Mouse (Mus musculus): ENCODE measurements around the gene Dram1. TPM values are rescaled to one million over a fixed set of nuclear protein-coding genes. Genes with fewer than 3 reads are reported as not detected.

Dram1 gene
- polyA plus RNA-seq (2012; rRNA removed): 2.9 and 3.1 TPM in 2 replicates

DNA sequence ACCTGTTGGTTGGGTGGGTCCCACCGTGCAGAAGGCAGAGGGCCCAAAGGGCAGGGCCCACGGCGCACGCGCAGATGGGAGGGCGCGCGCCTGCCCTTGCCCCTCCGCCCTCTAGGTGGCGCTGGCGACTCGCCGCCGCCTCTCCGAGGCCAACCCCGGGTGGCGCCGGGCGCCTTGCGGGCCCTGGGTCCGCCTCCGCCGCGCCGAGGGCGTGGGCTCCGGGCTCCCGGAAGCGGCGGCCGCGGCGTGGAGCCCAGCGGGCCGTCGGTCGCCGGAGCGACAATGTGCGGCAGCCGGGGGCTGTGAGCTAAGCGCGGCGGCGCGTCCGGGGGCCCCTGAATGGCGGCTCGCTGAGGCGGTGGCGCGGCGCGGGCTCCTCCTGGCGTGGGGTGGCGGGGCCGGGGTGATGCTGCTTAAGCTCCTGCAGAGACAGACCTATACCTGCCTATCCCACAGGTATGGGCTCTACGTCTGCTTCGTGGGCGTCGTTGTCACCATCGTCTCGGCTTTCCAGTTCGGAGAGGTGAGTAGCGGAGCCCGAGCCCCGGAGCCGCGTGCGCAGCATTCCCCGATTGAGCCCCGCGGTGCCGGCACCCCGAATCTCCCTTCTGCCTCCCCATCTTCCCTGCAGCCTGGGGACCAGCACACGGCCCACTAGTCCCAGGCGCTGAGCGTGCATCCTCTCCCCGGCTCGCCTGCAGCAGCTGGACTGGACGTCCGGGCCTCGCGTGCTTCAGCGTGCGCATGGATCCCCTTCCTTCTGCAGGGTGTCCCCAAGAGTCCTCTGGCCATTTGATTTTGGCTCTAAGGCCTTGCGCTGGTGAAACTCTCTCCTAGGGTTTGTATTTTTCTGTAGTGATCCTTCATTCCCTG, at the start of gene Dram1, which contains the start of gene Gnptab:
TSS of gene Dram1 (minus strand) at position 68 of the 873 bp plus-strand sequence.
TSS of gene Gnptab (plus strand) at position 120 of the 873 bp plus-strand sequence.

Other genes starting within 250 kb of the Dram1 start
- 0.12 TPM in 2 replicates for gene Parpbp, start 232.1 kb downstream of the Dram1 start, polyA plus RNA-seq (2012; rRNA removed)
- 0.58 TPM in 2 replicates for gene Nup37, start 232.1 kb downstream of the Dram1 start, polyA plus RNA-seq (2012; rRNA removed)
- 2.5 and 2.9 TPM in 2 replicates for gene Washc3, start 178.0 kb downstream of the Dram1 start, polyA plus RNA-seq (2012; rRNA removed)
- 2.0 and 2.9 TPM in 2 replicates for gene Gnptab, start 52 bp upstream of the Dram1 start, polyA plus RNA-seq (2012; rRNA removed)
- gene Sycp3, start 80.5 kb upstream of the Dram1 start, polyA plus RNA-seq (2012; rRNA removed): not detected in 2 replicates
- gene Chpt1, start 125.0 kb upstream of the Dram1 start, polyA plus RNA-seq (2012; rRNA removed): 50.1 and 78.0 TPM in 2 replicates
- gene Mybpc1, start 226.1 kb upstream of the Dram1 start, polyA plus RNA-seq (2012; rRNA removed): 0.77 and 2.1 TPM in 2 replicates